Mouse (Mus musculus): ENCODE data around the gene Gm4064. TPM values are rescaled to one million over a fixed set of nuclear protein-coding genes. Genes with fewer than 3 reads are reported as not detected.

Gene Gm4064
- not detected in 2 replicates for polyA plus RNA-seq (2015; fragmentation: Nextera tagmentation; extraction: Ambion mirVana)

DNA sequence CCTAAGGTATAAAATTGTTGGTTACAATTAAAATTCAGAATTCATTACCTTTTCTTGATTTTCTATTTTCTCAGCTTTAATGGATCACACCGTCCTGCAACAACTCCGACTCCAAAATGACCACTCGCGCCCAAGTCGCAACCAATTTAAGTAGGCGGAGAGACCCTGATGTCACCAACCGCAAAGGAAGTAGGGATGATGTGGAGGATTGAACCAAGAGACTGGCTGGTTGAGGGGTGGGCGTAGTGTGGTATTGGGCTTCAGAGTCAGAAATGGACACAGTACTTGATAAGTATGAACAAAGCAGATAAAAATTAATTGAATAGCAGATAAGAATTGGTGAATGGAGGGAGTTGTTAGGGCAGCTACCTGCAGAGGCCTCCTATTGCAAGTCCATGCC, at the start of gene Gm4064:
Gm4064 (minus strand) TSS at position 101 of the 400 bp plus-strand sequence.

DNA sequence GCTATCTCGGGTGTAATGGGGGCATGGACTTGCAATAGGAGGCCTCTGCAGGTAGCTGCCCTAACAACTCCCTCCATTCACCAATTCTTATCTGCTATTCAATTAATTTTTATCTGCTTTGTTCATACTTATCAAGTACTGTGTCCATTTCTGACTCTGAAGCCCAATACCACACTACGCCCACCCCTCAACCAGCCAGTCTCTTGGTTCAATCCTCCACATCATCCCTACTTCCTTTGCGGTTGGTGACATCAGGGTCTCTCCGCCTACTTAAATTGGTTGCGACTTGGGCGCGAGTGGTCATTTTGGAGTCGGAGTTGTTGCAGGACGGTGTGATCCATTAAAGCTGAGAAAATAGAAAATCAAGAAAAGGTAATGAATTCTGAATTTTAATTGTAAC, 34.4 kb upstream of the Gm4064 start, which contains the start of the genes Rbmy and Gm10256:
Rbmy (plus strand) TSS at position 301 of the 400 bp plus-strand sequence.
Gm10256 (plus strand) TSS at position 320 of the 400 bp plus-strand sequence.

Other genes starting within 250 kb of the Gm4064 start
- gene H2al2c, start 197.1 kb downstream of the Gm4064 start, polyA plus RNA-seq (2015; fragmentation: Nextera tagmentation; extraction: Ambion mirVana): not detected in 2 replicates
- not detected in 2 replicates for gene Sry, start 132.5 kb downstream of the Gm4064 start, polyA plus RNA-seq (2015; fragmentation: Nextera tagmentation; extraction: Ambion mirVana)
- not detected in 2 replicates for gene H2al2b, start 75.5 kb downstream of the Gm4064 start, polyA plus RNA-seq (2015; fragmentation: Nextera tagmentation; extraction: Ambion mirVana)
- not detected in 2 replicates for gene Rbmy, start 34.5 kb upstream of the Gm4064 start, polyA plus RNA-seq (2015; fragmentation: Nextera tagmentation; extraction: Ambion mirVana)
- not detected in 2 replicates for gene Gm10256, start 34.5 kb upstream of the Gm4064 start, polyA plus RNA-seq (2015; fragmentation: Nextera tagmentation; extraction: Ambion mirVana)
- 0.41 TPM in 1 of 2 replicates, not detected in the other for gene Gm10352, start 104.8 kb upstream of the Gm4064 start, polyA plus RNA-seq (2015; fragmentation: Nextera tagmentation; extraction: Ambion mirVana)
- gene Gm29289, start 136.4 kb upstream of the Gm4064 start, polyA plus RNA-seq (2015; fragmentation: Nextera tagmentation; extraction: Ambion mirVana): not detected in 2 replicates

Data from neural tube, postnatal 0 days (tissue).